In genomic region chr13:95777237-95777636, GRCm38 (mm10) we compare ENCODE assay signal across 8 mouse cellular contexts.
A peak's percentile ranks its signal among the peaks of the same experiment; 100 is the strongest.
DNase-seq lines count a peak whose midpoint lies in the region; ATAC-seq and TF ChIP-seq lines count a peak whose summit lies in the region.

No protein-coding gene starts in this region.

- TF ChIP-seq POLR2A in cerebellum, adult 2 months (IDR thresholded peaks at IDR 0.05; ENCODE audit: borderline replicate concordance, insufficient read depth, low read length) = no peak
- no peak for TF ChIP-seq POLR2A in testis, adult 2 months (IDR thresholded peaks at IDR 0.05; ENCODE audit: control insufficient read depth, low read depth, low read length)

- 20% methylated on average over 2 of the region's 2 CpGs for WGBS in heart, postnatal 0 days
- 16% methylated on average over 2 of the region's 2 CpGs for WGBS in heart, embryonic 10.5 days
- WGBS in cerebellum, adult 2 months = 40% methylated on average over 2 of the region's 2 CpGs

- peak; percentile 64 for TF ChIP-seq CTCF in heart, postnatal 0 days (IDR thresholded peaks at IDR 0.05; ENCODE audit: low read depth)
- TF ChIP-seq CTCF in cerebellum, adult 2 months (IDR thresholded peaks at IDR 0.05; ENCODE audit: borderline replicate concordance, insufficient read depth, low read depth, low read length) = peak; percentile 32; the same call in 1 of the 2 replicates
- TF ChIP-seq CTCF in testis, adult 2 months (IDR thresholded peaks at IDR 0.05; ENCODE audit: control insufficient read depth, insufficient read depth, insufficient replicate concordance, low read depth, low read length) = peak; percentile 32; the same call in 1 of the 2 replicates

- no peak overlapping the region for H3K9ac ChIP-seq in heart, postnatal 0 days (replicated peaks; ENCODE audit: low read depth, low read length)
- no peak overlapping the region for H3K9ac ChIP-seq in ES-E14 (ENCODE audit: insufficient read depth, low read depth, low read length, poor library complexity, severe bottlenecking)

- H3K27me3 ChIP-seq in heart, postnatal 0 days (ENCODE audit: control insufficient read depth, insufficient read depth, low read length) = no peaks in the 10 kb centered on the region
- no peaks in the 10 kb centered on the region for H3K27me3 ChIP-seq in heart, embryonic 10.5 days (ENCODE audit: insufficient read depth, poor library complexity, severe bottlenecking)
- H3K27me3 ChIP-seq in cerebellum, adult 2 months (ENCODE audit: control insufficient read depth, insufficient read depth, low read length) = no peaks in the 10 kb centered on the region
- no peaks in the 10 kb centered on the region for H3K27me3 ChIP-seq in testis, adult 2 months (ENCODE audit: control insufficient read depth, insufficient read depth, low read length)

- H3K27ac ChIP-seq in heart, postnatal 0 days (ENCODE audit: low read depth) = no peak overlapping the region
- H3K27ac ChIP-seq in heart, embryonic 10.5 days = no peak overlapping the region
- no peak overlapping the region for H3K27ac ChIP-seq in ES-E14 (ENCODE audit: insufficient read depth, low read depth, low read length, poor library complexity, severe bottlenecking)
- H3K27ac ChIP-seq in cerebellum, adult 2 months (ENCODE audit: insufficient read depth, low read length) = no peak overlapping the region
- H3K27ac ChIP-seq in testis, adult 2 months (ENCODE audit: control insufficient read depth, insufficient read depth, low read depth, low read length) = no peak overlapping the region

- no peaks in the 10 kb centered on the region for H3K4me1 ChIP-seq in heart, postnatal 0 days (ENCODE audit: control insufficient read depth, insufficient read depth)
- peaks cover 25% of the 10 kb centered on the region for H3K4me1 ChIP-seq in heart, embryonic 10.5 days
- H3K4me1 ChIP-seq in ES-E14 (ENCODE audit: control insufficient read depth in 2 of 2, insufficient read depth in 2 of 2, low read length in 2 of 2, poor library complexity in 1 of 2) = no peaks in the 10 kb centered on the region
- peaks cover 11% of the 10 kb centered on the region for H3K4me1 ChIP-seq in cerebellum, adult 2 months (ENCODE audit: control insufficient read depth, insufficient read depth, low read length)
- H3K4me1 ChIP-seq in testis, adult 2 months (ENCODE audit: control insufficient read depth, insufficient read depth, low read length) = no peaks in the 10 kb centered on the region; the same call in 1 of the 2 replicates

- TF ChIP-seq EP300 in heart, postnatal 0 days (IDR thresholded peaks at IDR 0.05; ENCODE audit: low read depth) = no peak

- no peak for DNase-seq in heart, postnatal 0 days (ENCODE audit: low spot score)
- no peak for DNase-seq in heart, embryonic 10.5 days (ENCODE audit: low spot score)
- peak; percentile 9 for DNase-seq in ES-E14 (ENCODE audit: low read depth, low spot score)
- peak in 1 of 2 experiments; percentile 21 for DNase-seq in cerebellum, adult 2 months
- peak; percentile 21 to 37 for DNase-seq in gastrocnemius, adult 8-10 months (ENCODE audit: low spot score in 2 of 2)
- peak; percentile 84 to 90 for DNase-seq in kidney, postnatal 36 days

- no peak overlapping the region for H3K4me3 ChIP-seq in heart, postnatal 0 days (ENCODE audit: low read depth, low read length)
- H3K4me3 ChIP-seq in heart, embryonic 10.5 days = no peak overlapping the region
- no peak overlapping the region for H3K4me3 ChIP-seq in ES-E14 (ENCODE audit: insufficient read depth in 1 of 2, low read depth in 1 of 2, low read length in 2 of 2, poor library complexity in 1 of 2, severe bottlenecking in 1 of 2)
- no peak overlapping the region for H3K4me3 ChIP-seq in cerebellum, adult 2 months (replicated peaks; ENCODE audit: insufficient read depth, low read depth, low read length)
- H3K4me3 ChIP-seq in testis, adult 2 months (ENCODE audit: control insufficient read depth, low read depth, low read length) = no peak overlapping the region

- no peak for ATAC-seq in heart, postnatal 0 days (ENCODE audit: insufficient read depth, low read depth)
- ATAC-seq in megakaryocyte, adult 5-6 weeks (ENCODE audit: poor library complexity, severe bottlenecking) = peak; percentile 64

- no peak overlapping the region for H3K4me2 ChIP-seq in heart, postnatal 0 days (ENCODE audit: low read depth, low read length)

- H3K36me3 ChIP-seq in heart, postnatal 0 days (replicated peaks; ENCODE audit: control insufficient read depth, insufficient read depth, low read length) = no peaks in the 10 kb centered on the region
- H3K36me3 ChIP-seq in heart, embryonic 10.5 days = no peaks in the 10 kb centered on the region
- no peaks in the 10 kb centered on the region for H3K36me3 ChIP-seq in ES-E14 (ENCODE audit: control insufficient read depth, insufficient read depth, low read length, poor library complexity, severe bottlenecking)
- no peaks in the 10 kb centered on the region for H3K36me3 ChIP-seq in testis, adult 2 months (ENCODE audit: control insufficient read depth, insufficient read depth, low read length)

- H3K9me3 ChIP-seq in heart, postnatal 0 days (replicated peaks; ENCODE audit: control insufficient read depth, low read length) = no peaks in the 10 kb centered on the region
- H3K9me3 ChIP-seq in heart, embryonic 10.5 days = no peaks in the 10 kb centered on the region
- no peaks in the 10 kb centered on the region for H3K9me3 ChIP-seq in ES-E14 (ENCODE audit: control insufficient read depth, insufficient read depth, low read depth, low read length)

- in situ Hi-C loops in ES-E14 (cut with MboI; ENCODE audit: low sequenced_read_pairs in 2 of 2, unreplicated experiment in 2 of 2) = no loop called here

TF ChIP-seq in ES-E14, 5 proteins besides CTCF, POLR2A, EP300 and RAD21:
- TF ChIP-seq ZC3H11A (IDR thresholded peaks at IDR 0.05; ENCODE audit: borderline replicate concordance, low read depth, low read length) (no peak), CHD2 (IDR thresholded peaks at IDR 0.05; ENCODE audit: low read depth, low read length) (no peak), HCFC1 (IDR thresholded peaks at IDR 0.05; ENCODE audit: borderline replicate concordance, insufficient read depth, low read length) (no peak), MAFK (IDR thresholded peaks at IDR 0.05; ENCODE audit: insufficient read depth, low read depth, low read length) (no peak), ZNF384 (IDR thresholded peaks at IDR 0.05; ENCODE audit: low read depth, low read length) (no peak)

Comparison
In these comparisons a context has a peak if more than half of its experiments do, and no peak if none do; other contexts are left out.
1. DNase-seq: peak in ES-E14 (single experiment), gastrocnemius, adult 8-10 months (2 of 2) and kidney, postnatal 36 days (2 of 2); none in heart, postnatal 0 days (single experiment) and heart, embryonic 10.5 days (single experiment).
2. Peak in every context shown above with its lines, with median percentiles within 50 percentile points of each other: CTCF ChIP-seq.